Mouse (Mus musculus) embryonic facial prominence, embryonic 13.5 days (tissue): Measurements from ENCODE around the gene Ino80. TPM values are rescaled to one million over a fixed set of nuclear protein-coding genes. Genes with fewer than 3 reads are reported as not detected.
A peak's percentile ranks its signal among the peaks of the same experiment; 100 is the strongest.
"Not testable (repeated sequence)": the region's sequence is repeated elsewhere in the genome, so short reads cannot be mapped to it uniquely, and the experiment has no call there.

Source experiments
- ATAC-seq: fragments of 200-750 bp; cut with Nextera tagmentation; 2 replicates; pipeline ENCODE4 v1.8.0; 2017; ENCODE audit warnings: low read depth; ENCODE audit not compliant: insufficient number of reproducible peaks, insufficient read depth, low FRiP score, low TSS enrichment
- H3K27ac ChIP-seq: fragments of 300-500 bp; sonication (generic); 2 replicates; pipeline ENCODE4 v1.5.1; 2015; ENCODE audit warnings: moderate library complexity, mild to moderate bottlenecking, inconsistent platforms
- H3K27me3 ChIP-seq: fragments of 300-500 bp; sonication (generic); 2 replicates; pipeline ENCODE4 v1.6.1; 2015; ENCODE audit warnings: mild to moderate bottlenecking, inconsistent platforms
- H3K36me3 ChIP-seq: fragments of 300-500 bp; sonication (generic); 2 replicates; pipeline ENCODE4 v1.6.1; 2015; ENCODE audit warnings: mild to moderate bottlenecking, inconsistent platforms
- H3K4me1 ChIP-seq: fragments of 300-500 bp; sonication (generic); 2 replicates; pipeline ENCODE4 v1.6.1; 2015; ENCODE audit warnings: inconsistent platforms
- H3K4me2 ChIP-seq: fragments of 300-500 bp; sonication (generic); 2 replicates; pipeline ENCODE4 v1.6.1; 2015; ENCODE audit warnings: moderate library complexity, mild to moderate bottlenecking, inconsistent platforms
- H3K4me3 ChIP-seq: fragments of 300-500 bp; sonication (generic); 2 replicates; pipeline ENCODE4 v1.5.1; 2015; ENCODE audit warnings: mild to moderate bottlenecking, inconsistent platforms
- H3K9ac ChIP-seq: fragments of 300-500 bp; sonication (generic); 2 replicates; pipeline ENCODE4 v1.6.1; 2015; ENCODE audit warnings: mild to moderate bottlenecking, inconsistent platforms
- H3K9me3 ChIP-seq: fragments of 300-500 bp; sonication (generic); 2 replicates; pipeline ENCODE4 v1.6.1; 2016; ENCODE audit warnings: inconsistent platforms
- WGBS: fragments of 180-500 bp; shearing (Covaris S2); methylation state at CpG from one replicate; pipeline ENCODE4 v1.1.7; 2015; ENCODE audit warnings: mixed read lengths; 5-methylcytosine and 5-hydroxymethylcytosine counted together
- polyA plus RNA-seq: library from polyadenylated mRNA; unstranded; fragments of >200 nt; fragmentation: Nextera tagmentation; extraction: Ambion mirVana; gene quantifications from 2 replicates; pipeline ENCODE4 v1.2.1, GENCODE M21; 2015

Gene Ino80
- polyA plus RNA-seq, result 4.5 and 4.9 TPM in 2 replicates

DNA sequence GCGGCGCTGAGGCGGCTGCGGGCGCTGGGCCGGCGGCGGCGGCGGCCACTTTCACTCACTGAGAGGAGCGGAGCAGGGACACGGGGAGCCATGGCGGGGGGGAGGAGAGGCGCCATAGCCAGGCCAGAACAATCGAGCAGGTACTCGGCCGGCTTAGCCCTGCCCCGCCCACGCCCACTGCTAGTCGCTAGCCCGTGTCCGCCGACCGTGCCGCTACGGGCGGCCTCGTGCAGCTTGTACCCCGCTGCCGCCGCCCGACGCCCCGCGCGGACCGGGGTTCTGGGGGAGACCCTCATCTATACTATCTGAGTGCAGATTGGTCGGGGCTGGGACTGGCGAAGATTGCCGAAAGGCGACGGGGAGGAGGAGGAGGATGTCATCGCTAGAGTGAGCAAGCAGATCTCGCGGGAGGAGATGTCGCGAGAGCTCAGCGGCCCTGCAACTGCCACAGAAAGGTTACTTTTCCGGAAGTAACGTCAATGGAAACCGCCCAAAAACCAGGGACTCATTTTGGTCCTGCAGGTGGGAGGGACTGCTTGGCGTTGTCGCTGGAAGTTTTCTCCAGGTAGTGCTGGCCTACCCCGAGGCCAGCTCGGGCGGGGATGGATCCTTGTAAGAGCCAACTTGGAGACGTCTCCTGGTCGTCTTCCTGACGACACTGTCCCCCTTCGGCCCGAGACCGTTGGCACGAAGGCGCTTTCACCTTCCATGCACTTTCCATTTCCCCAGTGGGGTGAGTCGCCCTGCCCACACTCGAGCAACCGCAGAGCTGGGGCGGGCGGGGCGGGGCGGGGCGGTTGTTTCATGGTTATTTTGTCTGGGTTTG, at the start of gene Ino80:
TSS of gene Ino80 (minus strand) at position 117 of the 826 bp plus-strand sequence.
- WGBS, result under 1% methylated on average over 69 of the region's 72 CpGs

DNA sequence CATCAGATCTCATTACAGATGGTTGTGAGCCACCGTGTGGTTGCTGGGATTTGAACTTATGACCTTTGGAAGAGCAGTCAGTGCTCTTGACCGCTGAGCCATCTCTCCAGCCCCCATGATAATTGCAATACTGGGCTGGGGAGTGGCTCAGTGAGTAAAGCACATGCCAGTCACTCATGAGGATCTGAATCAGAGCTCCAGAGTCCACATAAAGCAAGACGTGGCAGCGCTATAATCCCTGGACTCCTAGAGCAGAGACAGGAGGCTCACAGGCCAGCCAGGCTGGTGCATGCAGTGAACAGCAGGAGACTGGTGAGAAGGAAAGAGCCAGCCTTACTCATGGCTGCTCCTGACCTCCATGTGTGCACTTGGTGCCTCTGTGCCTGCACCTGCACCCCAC, 47.9 kb upstream of the Ino80 start:
- 42% methylated on average over 4 of the region's 4 CpGs for WGBS
- Histone ChIP-seq H3K27ac (no peak overlapping the region), H3K27me3 (no peaks in the 10 kb centered on the region), H3K4me2 (no peak overlapping the region), H3K9me3 (no peaks in the 10 kb centered on the region), H3K4me3 (no peak overlapping the region), H3K9ac (no peak overlapping the region), H3K4me1 (no peaks in the 10 kb centered on the region), H3K36me3 (no peaks in the 10 kb centered on the region)
- no peak for ATAC-seq

More for the DNA sequence above, at the start of gene Ino80:
- peak; percentile 95 for ATAC-seq
- H3K9me3 ChIP-seq, result no peaks in the 10 kb centered on the region
- peak within 1 kb of the TSS; percentile 95 for H3K4me3 ChIP-seq
- peak within 1 kb of the TSS; percentile 66 for H3K4me2 ChIP-seq
- H3K4me1 ChIP-seq, result peaks cover 20% of the 10 kb centered on the region
- peak within 1 kb of the TSS; percentile 98 for H3K27ac ChIP-seq
- H3K27me3 ChIP-seq, result no peaks in the 10 kb centered on the region
- H3K9ac ChIP-seq, result peak within 1 kb of the TSS; percentile 98
- H3K36me3 ChIP-seq, result peaks cover 10% of the 10 kb centered on the region; the same call in 1 of the 2 replicates

DNA sequence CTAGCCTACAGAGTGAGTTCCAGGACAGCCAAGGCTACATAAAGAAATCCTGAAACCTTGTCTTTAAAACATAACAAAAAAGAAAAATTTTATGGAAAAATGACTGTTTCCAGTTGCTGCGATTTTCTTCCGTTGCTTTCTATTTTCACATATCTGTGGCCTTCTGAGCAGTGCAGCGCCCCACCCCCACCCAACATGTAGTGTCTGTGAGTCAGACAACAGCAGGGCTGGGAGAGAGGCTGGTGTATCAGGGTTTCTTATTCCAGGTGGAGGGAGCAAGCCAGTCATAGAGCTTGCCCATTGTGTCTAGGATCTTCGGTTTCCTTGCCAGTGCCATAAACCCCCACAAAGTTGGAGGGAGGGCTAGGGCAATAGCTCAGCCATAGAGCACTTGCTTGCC, 46.3 kb upstream of the Ino80 start:
- Histone ChIP-seq H3K9me3 (no peaks in the 10 kb centered on the region), H3K4me2 (no peak overlapping the region), H3K4me1 (no peaks in the 10 kb centered on the region), H3K27ac (no peak overlapping the region), H3K36me3 (no peaks in the 10 kb centered on the region), H3K9ac (no peak overlapping the region), H3K4me3 (no peak overlapping the region), H3K27me3 (no peaks in the 10 kb centered on the region)
- ATAC-seq, result no peak
- WGBS, result 81% methylated on average over 4 of the region's 4 CpGs

DNA sequence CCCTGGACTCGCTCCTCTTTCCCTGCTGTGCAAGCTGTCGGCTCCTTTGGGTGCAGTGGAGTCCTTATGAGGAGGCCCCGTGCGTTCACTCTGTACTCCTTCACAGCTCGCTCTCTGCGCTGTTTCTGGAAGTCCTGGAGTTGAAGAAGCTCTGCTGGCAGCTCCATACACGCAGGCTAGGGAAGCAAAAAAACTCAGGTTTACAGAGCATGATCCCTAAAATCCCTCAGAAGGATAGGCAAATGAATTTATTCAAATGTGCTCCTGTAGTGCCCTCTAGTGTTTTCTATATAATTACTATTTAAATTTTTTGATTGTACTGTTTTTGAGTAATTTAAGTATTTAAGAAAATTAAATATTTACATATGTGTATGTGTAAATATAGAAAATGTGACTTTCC, 43.1 kb upstream of the Ino80 start:
- no peaks in the 10 kb centered on the region for H3K9me3 ChIP-seq
- H3K36me3 ChIP-seq, result no peaks in the 10 kb centered on the region
- no peak overlapping the region for H3K27ac ChIP-seq
- no peak overlapping the region for H3K4me3 ChIP-seq
- H3K4me2 ChIP-seq, result no peak overlapping the region
- no peaks in the 10 kb centered on the region for H3K4me1 ChIP-seq
- 70% methylated on average over 7 of the region's 7 CpGs for WGBS
- no peak for ATAC-seq
- 0 out of 2 replicates have a peak overlapping the region, but pooled peaks have one; percentile 23 for H3K9ac ChIP-seq
- no peaks in the 10 kb centered on the region for H3K27me3 ChIP-seq

DNA sequence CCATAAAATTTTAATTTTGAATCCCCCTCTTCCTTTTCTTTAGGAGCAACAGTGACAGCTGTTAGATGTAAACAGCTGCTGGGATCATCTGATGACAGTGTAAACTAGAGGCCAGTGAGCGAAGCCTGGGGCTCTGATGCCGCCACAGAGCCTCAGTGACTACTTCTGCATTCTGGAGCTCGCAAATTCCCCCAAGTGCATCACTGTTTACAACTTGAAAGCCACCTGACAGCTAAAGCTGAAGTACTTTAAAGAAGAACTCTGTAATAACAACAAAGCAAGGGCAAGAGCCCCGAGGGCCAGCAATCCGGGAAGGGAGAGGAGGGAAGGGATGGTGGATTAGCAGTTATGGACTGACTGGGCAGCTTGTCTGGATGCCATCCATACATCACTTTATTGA, 39.3 kb upstream of the Ino80 start:
- Histone ChIP-seq H3K4me1 (no peaks in the 10 kb centered on the region), H3K9me3 (no peaks in the 10 kb centered on the region), H3K9ac (no peak overlapping the region), H3K27ac (no peak overlapping the region), H3K4me2 (no peak overlapping the region), H3K4me3 (no peak overlapping the region), H3K27me3 (no peaks in the 10 kb centered on the region), H3K36me3 (no peaks in the 10 kb centered on the region)
- 46% methylated on average over 5 of the region's 5 CpGs for WGBS
- ATAC-seq, result no peak

DNA sequence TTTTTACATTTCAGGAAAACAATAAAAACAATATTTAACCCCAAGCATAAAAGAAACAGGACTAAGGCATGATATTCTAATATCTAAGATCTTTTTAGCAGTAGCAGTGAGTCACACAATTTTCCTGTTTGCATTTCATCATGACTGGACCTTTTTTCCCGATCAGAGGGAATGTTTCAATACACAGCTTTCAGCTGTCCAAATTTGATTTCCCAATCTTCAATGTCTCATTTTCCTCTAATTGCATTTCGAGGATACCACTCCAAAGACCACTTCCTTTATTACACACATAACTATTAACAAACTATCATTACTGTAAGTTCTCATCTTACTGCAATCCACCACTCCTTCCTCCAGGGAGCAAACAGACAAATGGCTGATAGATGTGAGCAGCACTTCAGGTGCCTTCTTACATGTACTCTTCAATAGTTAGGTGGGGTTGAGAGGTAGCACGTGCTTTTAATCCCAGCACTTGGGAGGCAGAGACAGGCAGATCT, 36.6 kb upstream of the Ino80 start:
- H3K9me3 ChIP-seq, result no peaks in the 10 kb centered on the region
- 78% methylated on average over 3 of the region's 3 CpGs for WGBS
- no peaks in the 10 kb centered on the region for H3K27me3 ChIP-seq
- no peaks in the 10 kb centered on the region for H3K36me3 ChIP-seq
- H3K4me2 ChIP-seq, result no peak overlapping the region
- no peak overlapping the region for H3K4me3 ChIP-seq
- H3K4me1 ChIP-seq, result no peaks in the 10 kb centered on the region
- H3K9ac ChIP-seq, result no peak overlapping the region
- no peak overlapping the region for H3K27ac ChIP-seq
- ATAC-seq, result no peak

DNA sequence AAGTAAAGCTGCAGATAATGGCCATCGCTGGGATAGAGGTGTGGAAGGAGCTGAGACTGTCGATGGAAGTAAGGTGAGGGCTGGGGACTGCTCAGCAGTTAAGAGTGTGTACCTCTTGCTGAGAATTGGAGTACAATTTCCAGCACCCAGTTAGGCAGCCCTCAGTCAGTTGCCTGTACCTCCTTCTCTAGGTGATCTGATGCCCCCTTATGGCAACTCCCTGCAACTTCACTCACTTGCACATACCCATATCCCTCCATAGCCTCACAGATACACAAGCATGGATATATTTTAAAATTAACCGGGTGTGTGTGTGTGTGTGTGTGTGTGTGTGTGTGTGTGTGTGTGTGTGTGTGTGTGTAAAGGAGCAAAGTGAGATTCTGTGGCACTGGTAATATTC, 34.8 kb upstream of the Ino80 start:
- Histone ChIP-seq H3K9me3 (no peaks in the 10 kb centered on the region), H3K4me2 (no peak overlapping the region), H3K27ac (no peak overlapping the region), H3K4me3 (no peak overlapping the region), H3K4me1 (no peaks in the 10 kb centered on the region), H3K27me3 (no peaks in the 10 kb centered on the region), H3K9ac (no peak overlapping the region), H3K36me3 (no peaks in the 10 kb centered on the region)
- ATAC-seq, result no peak
- WGBS, result 90% methylated on average over 3 of the region's 3 CpGs

DNA sequence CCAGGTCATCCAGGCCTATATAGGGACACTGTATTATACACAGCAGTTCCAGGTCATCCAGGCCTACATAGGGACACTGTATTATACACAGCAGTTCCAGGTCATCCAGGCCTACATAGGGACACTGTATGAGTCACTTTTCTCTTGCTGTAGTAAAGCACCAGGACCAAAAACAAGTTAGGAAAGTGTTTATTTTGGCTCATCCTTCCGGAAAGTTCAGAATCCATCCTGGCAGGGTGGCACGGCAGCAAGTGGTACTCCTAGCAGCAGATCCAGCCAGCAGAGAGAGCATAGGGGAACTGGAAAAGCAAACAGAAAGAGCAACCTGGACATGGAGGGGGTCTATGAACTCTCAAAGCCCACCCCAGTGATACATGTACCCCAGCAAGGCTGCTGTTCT, 33.4 kb upstream of the Ino80 start:
- 83% methylated on average over 2 of the region's 2 CpGs for WGBS
- no peaks in the 10 kb centered on the region for H3K9me3 ChIP-seq
- no peak overlapping the region for H3K9ac ChIP-seq
- no peak for ATAC-seq
- H3K36me3 ChIP-seq, result no peaks in the 10 kb centered on the region
- no peak overlapping the region for H3K27ac ChIP-seq
- H3K4me1 ChIP-seq, result no peaks in the 10 kb centered on the region
- H3K4me2 ChIP-seq, result no peak overlapping the region
- H3K4me3 ChIP-seq, result no peak overlapping the region
- no peaks in the 10 kb centered on the region for H3K27me3 ChIP-seq

DNA sequence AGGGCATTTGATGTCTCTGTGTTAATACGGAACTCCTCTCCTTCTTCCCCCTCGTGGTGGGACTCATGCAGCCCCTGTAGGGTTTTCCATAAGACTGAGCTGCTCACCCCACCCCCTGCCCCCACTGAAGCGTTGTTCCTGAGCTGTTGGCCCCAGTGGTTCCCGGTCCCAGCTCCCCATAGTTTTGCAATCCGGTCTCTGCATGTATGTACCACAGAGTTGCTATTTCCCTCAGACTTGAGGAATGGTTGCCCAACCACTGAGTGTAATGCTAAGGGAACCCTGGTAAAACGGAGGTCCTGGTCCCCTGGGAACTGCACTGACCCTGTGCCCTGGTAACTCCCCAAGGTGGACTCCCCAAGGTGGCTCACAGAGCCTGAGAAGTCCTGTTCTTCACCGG, 31.0 kb upstream of the Ino80 start:
- H3K9me3 ChIP-seq, H3K4me3 ChIP-seq, H3K9ac ChIP-seq, ATAC-seq, H3K36me3 ChIP-seq, H3K27ac ChIP-seq, H3K4me2 ChIP-seq, H3K4me1 ChIP-seq, H3K27me3 ChIP-seq: not testable (repeated sequence)
- 60% methylated on average over 7 of the region's 7 CpGs for WGBS

DNA sequence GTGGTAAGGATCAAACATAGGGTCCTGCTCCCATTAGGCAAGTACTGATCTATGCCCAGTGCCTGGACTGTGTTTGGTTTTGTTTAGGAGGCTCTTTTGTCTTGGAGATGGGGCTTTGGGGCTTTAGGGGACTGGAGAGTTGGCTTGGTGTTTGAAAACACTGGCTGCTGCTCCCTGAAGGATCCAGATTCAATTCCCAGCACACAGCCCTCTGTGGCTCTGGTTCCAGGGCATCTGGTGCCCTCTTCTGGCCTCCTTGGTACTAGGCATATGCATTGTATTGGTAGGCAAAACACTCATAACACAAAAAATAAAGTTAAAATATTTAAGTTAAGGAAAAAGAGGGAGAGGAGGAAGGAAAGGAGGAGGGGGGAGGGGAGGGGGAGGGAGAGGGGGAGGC, 29.6 kb upstream of the Ino80 start:
- no peak overlapping the region for H3K4me2 ChIP-seq
- no peaks in the 10 kb centered on the region for H3K27me3 ChIP-seq
- no peak overlapping the region for H3K4me3 ChIP-seq
- H3K36me3 ChIP-seq, result no peaks in the 10 kb centered on the region
- no peaks in the 10 kb centered on the region for H3K4me1 ChIP-seq
- ATAC-seq, result no peak
- H3K9ac ChIP-seq, result no peak overlapping the region
- no peak overlapping the region for H3K27ac ChIP-seq
- no peaks in the 10 kb centered on the region for H3K9me3 ChIP-seq

DNA sequence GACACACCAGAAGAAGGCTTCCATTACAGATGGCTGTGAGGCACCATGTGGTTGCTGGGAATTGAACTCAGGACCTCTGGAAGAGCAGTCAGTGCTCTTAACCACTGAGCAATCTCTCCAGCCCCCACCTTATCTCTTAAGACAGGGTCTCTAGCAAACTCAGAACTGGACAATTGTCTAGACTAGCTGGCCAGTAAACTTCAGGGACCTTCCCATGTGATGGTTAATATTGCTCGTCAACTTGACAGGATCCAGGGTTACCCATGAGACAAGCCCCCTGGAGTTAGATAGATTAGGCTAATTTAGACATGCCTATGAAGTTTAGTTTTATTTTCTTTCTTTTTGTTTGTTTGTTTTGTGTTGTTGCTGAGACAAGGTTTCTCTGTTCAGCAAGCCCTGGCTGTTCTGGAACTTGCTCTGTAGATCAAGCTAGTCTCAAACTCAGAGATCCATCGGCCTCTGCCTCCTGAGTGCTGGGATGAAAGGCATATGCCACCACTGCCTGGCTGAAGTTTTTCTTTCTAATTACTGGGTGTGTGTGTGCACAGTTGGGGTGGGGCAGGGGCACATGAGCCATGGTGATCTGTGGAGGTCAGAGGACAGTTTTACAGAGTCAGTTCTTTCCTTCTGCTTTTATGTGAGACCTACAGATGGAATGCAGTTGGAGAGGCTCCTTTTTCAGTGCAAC, 23.6 kb upstream of the Ino80 start:
- Histone ChIP-seq H3K36me3 (no peaks in the 10 kb centered on the region), H3K27ac (no peak overlapping the region), H3K27me3 (no peaks in the 10 kb centered on the region), H3K4me1 (no peaks in the 10 kb centered on the region), H3K9ac (no peak overlapping the region), H3K4me2 (no peak overlapping the region), H3K9me3 (no peaks in the 10 kb centered on the region), H3K4me3 (no peak overlapping the region)
- 71% methylated on average over 2 of the region's 2 CpGs for WGBS
- no peak for ATAC-seq

DNA sequence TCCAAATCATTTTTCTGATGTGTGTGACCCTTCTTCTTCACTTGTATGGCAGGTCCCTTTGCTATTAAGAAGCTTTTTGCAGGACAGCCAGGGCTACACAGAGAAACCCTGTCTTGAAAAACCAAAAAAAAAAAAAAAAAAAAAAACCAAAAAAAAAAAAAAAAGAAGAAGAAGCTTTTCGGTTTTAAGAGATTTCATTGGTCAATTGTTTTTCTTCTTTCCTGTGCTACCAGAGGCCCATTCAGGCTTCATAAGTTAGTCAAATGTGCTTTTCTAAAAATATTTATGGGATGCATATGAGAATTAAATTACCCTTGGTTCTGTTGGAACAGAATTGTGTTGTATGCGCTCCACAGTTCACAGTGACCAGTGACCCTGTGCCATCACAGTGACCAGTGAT, 21.4 kb upstream of the Ino80 start:
- Histone ChIP-seq H3K4me1 (no peaks in the 10 kb centered on the region), H3K9me3 (no peaks in the 10 kb centered on the region), H3K4me3 (no peak overlapping the region), H3K9ac (no peak overlapping the region), H3K27ac (no peak overlapping the region), H3K4me2 (no peak overlapping the region), H3K27me3 (no peaks in the 10 kb centered on the region), H3K36me3 (no peaks in the 10 kb centered on the region)
- ATAC-seq, result no peak
- 76% methylated on average over 2 of the region's 2 CpGs for WGBS
